Mouse (Mus musculus) regulatory T cell (primary cell): ENCODE data around the gene Luc7l2.

Source experiments
- in situ Hi-C: fragments of 300-600 bp; cut with MboI, MseI; formaldehyde crosslinking; loops from one replicate; pipeline ENCODE4 v1.15.1; 2025; ENCODE audit warnings: high pct_unique_total_duplicates

The Luc7l2 gene

DNA sequence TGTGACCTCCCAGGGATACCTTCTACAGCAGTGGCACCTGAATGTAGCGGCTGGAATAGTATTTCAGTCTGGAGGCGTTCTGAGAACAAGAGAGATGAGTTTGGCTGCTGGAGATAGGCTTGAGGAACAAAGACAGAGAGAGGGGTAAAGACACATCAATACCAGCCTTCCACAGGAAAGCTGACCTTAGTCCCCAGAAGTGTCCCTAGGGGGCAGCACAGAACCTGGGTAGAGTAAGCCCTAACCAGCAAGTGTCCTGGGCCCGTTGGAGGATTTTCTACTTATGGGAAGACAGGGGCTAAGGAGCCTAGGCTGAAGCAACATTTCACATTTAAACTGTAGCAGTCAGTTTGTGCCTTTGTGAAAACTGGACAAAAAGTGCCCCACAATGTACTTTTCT, 98.4 kb downstream of the Luc7l2 start:
- in situ Hi-C loops: loop anchor here (5.0 kb wide), 1 partner anchor 263 kb away; no protein-coding TSS in a partner anchor

DNA sequence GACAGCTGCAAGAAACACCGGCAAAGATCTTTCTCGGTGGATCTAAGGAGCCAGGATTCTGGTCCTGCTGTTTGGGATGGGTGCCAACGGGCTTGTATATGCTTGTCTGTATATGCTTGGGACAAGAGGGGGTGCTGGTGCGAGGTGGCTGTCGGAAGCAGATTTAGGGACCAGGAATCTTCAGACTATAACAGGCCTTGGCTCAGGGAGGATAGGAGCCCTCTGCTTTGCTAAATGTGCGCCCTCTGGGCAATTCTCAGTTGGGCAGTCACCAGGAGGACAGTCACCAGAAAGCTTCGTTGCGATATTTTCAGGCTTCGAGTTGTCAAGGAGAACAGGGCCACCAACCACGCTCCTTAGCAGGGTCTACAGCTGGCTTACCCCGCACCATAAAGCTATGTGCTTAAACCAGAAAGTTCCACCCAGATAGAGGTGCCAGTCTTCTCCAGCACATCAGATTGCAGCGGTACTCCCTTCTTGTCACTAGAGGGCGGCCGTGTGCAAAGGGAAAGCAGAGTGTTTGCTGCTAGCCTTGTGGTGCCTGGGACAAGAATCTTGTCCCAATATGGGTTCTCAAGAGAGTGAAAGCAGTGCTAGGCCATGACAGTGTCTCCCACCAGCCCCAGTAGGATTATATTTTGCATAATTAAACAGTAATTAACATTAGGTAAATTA, 99.3 kb downstream of the Luc7l2 start:
- in situ Hi-C loops: no loop called here
